Mouse (Mus musculus) heart, postnatal 0 days (tissue): Measurements from ENCODE around the gene Fgd4. TPM values are rescaled to one million over a fixed set of nuclear protein-coding genes. Genes with fewer than 3 reads are reported as not detected.

Experiments
- ATAC-seq: fragments of 200-750 bp; cut with Nextera tagmentation; 2 replicates; pipeline ENCODE4 v1.8.0; 2017; ENCODE audit warnings: low read depth, moderate number of reproducible peaks, moderate library complexity; ENCODE audit not compliant: insufficient read depth
- DNase-seq: peaks from one replicate; pipeline ENCODE4 v3.0.0-alpha.2; 2016; ENCODE audit warnings: low spot score
- H3K27ac ChIP-seq: fragments of 300-500 bp; sonication (generic); 2 replicates; pipeline ENCODE4 v1.5.1; 2014; ENCODE audit warnings: low read depth, mild to moderate bottlenecking
- H3K27me3 ChIP-seq: fragments of 300-500 bp; sonication (generic); 2 replicates; pipeline ENCODE4 v1.6.1; 2014; ENCODE audit warnings: low read length, mixed read lengths; ENCODE audit not compliant: control insufficient read depth, insufficient read depth
- H3K36me3 ChIP-seq: fragments of 300-500 bp; sonication (generic); replicated peaks from 2 replicates; pipeline ENCODE4 v1.6.1; 2014; ENCODE audit warnings: low read length, mixed read lengths; ENCODE audit not compliant: control insufficient read depth, insufficient read depth
- H3K4me1 ChIP-seq: fragments of 300-500 bp; sonication (generic); 2 replicates; pipeline ENCODE4 v1.6.1; 2014; ENCODE audit warnings: antibody characterized with exemption; ENCODE audit not compliant: control insufficient read depth, insufficient read depth
- H3K4me2 ChIP-seq: fragments of 300-500 bp; sonication (generic); 2 replicates; pipeline ENCODE4 v1.6.1; 2014; ENCODE audit warnings: low read depth, mild to moderate bottlenecking, low read length, moderate library complexity
- H3K4me3 ChIP-seq: fragments of 300-500 bp; sonication (generic); 2 replicates; pipeline ENCODE4 v1.5.1; 2014; ENCODE audit warnings: low read depth, low read length
- H3K9ac ChIP-seq: fragments of 300-500 bp; sonication (generic); replicated peaks from 2 replicates; pipeline ENCODE4 v1.6.1; 2014; ENCODE audit warnings: low read depth, low read length, mixed read lengths
- H3K9me3 ChIP-seq: fragments of 300-500 bp; sonication (generic); replicated peaks from 2 replicates; pipeline ENCODE4 v1.6.1; 2016; ENCODE audit warnings: low read length; ENCODE audit not compliant: control insufficient read depth
- CTCF ChIP-seq: IDR thresholded peaks from 2 replicates; pipeline ENCODE4 v1.5.1; 2016; ENCODE audit warnings: antibody characterized with exemption, control low read depth, low read depth
- EP300 ChIP-seq: IDR thresholded peaks from 2 replicates; pipeline ENCODE4 v1.6.1; 2016; ENCODE audit warnings: antibody characterized with exemption, low read depth
- WGBS: fragments of 180-500 bp; shearing (Covaris S2); extraction: QIAGEN DNeasy Blood & Tissue Kit; methylation state at CpG from one replicate; pipeline ENCODE4 v1.1.7; 2014; 5-methylcytosine and 5-hydroxymethylcytosine counted together
- polyA plus RNA-seq: library from polyadenylated mRNA; unstranded; fragments of >200 nt; fragmentation: Nextera tagmentation; extraction: Ambion mirVana; gene quantifications from 2 replicates; pipeline ENCODE4 v1.2.1, GENCODE M21; 2015
- total RNA-seq: library from RNA; depleted of rRNA; stranded (reverse); fragments of >200 nt; gene quantifications from 2 replicates; pipeline ENCODE4 v1.2.3, GENCODE M21; 2014; ENCODE audit warnings: low replicate concordance

The Fgd4 gene
- total and polyA plus RNA-seq, 2 experiments from 2014 or later: 8.8 to 13.7 TPM

GRCm38 (mm10) chr16:16592622-16593021, 7.7 kb downstream of the Fgd4 start:
- DNase-seq: no peak
- 0 out of 2 replicates have a peak, but pooled peaks cover 3% of the 10 kb centered on the region for H3K4me1 ChIP-seq
- TF ChIP-seq CTCF (no peak), EP300 (no peak)
- H3K9ac ChIP-seq: no peak overlapping the region
- H3K27me3 ChIP-seq: no peaks in the 10 kb centered on the region
- no peak overlapping the region for H3K27ac ChIP-seq
- H3K36me3 ChIP-seq: no peaks in the 10 kb centered on the region
- no peak overlapping the region for H3K4me2 ChIP-seq
- no peak for ATAC-seq
- H3K4me3 ChIP-seq: no peak overlapping the region
- H3K9me3 ChIP-seq: no peaks in the 10 kb centered on the region

GRCm38 (mm10) chr16:16584409-16585032, 15.8 kb downstream of the Fgd4 start:
- no peak overlapping the region for H3K9ac ChIP-seq
- 51% methylated on average over 4 of the region's 4 CpGs for WGBS
- H3K36me3 ChIP-seq: no peaks in the 10 kb centered on the region
- H3K9me3 ChIP-seq: no peaks in the 10 kb centered on the region
- DNase-seq: peak; percentile 80
- no peak overlapping the region for H3K4me3 ChIP-seq
- ATAC-seq: peak; percentile 66
- no peak for TF ChIP-seq EP300
- TF ChIP-seq CTCF: peak; percentile 95
- no peaks in the 10 kb centered on the region for H3K4me1 ChIP-seq
- no peak overlapping the region for H3K27ac ChIP-seq
- H3K4me2 ChIP-seq: no peak overlapping the region
- no peaks in the 10 kb centered on the region for H3K27me3 ChIP-seq

GRCm38 (mm10) chr16:16576556-16576955, 23.8 kb downstream of the Fgd4 start:
- H3K27ac ChIP-seq: no peak overlapping the region
- H3K9ac ChIP-seq: no peak overlapping the region
- H3K4me2 ChIP-seq: no peak overlapping the region
- no peak for DNase-seq
- no peak for ATAC-seq
- no peaks in the 10 kb centered on the region for H3K27me3 ChIP-seq
- no peaks in the 10 kb centered on the region for H3K4me1 ChIP-seq
- no peak overlapping the region for H3K4me3 ChIP-seq
- no peak for TF ChIP-seq EP300
- TF ChIP-seq CTCF: no peak
- no peaks in the 10 kb centered on the region for H3K36me3 ChIP-seq
- no peaks in the 10 kb centered on the region for H3K9me3 ChIP-seq

GRCm38 (mm10) chr16:16574508-16574907, 25.8 kb downstream of the Fgd4 start:
- no peak overlapping the region for H3K9ac ChIP-seq
- H3K4me1 ChIP-seq: no peaks in the 10 kb centered on the region
- no peaks in the 10 kb centered on the region for H3K27me3 ChIP-seq
- H3K4me3 ChIP-seq: no peak overlapping the region
- TF ChIP-seq CTCF (no peak), EP300 (no peak)
- ATAC-seq (no peak), DNase-seq (no peak)
- no peaks in the 10 kb centered on the region for H3K36me3 ChIP-seq
- H3K27ac ChIP-seq: no peak overlapping the region
- no peaks in the 10 kb centered on the region for H3K9me3 ChIP-seq
- H3K4me2 ChIP-seq: no peak overlapping the region

- DNase-seq (no peak), ATAC-seq (no peak)
- no peak overlapping the region for H3K4me3 ChIP-seq
- no peaks in the 10 kb centered on the region for H3K27me3 ChIP-seq
- H3K27ac ChIP-seq: no peak overlapping the region
- TF ChIP-seq EP300 (no peak), CTCF (no peak)
- no peak overlapping the region for H3K9ac ChIP-seq
- no peaks in the 10 kb centered on the region for H3K9me3 ChIP-seq
- H3K4me1 ChIP-seq: no peaks in the 10 kb centered on the region
- H3K4me2 ChIP-seq: no peak overlapping the region
- WGBS: 92% methylated on average over 1 of the region's 1 CpGs
- no peaks in the 10 kb centered on the region for H3K36me3 ChIP-seq
Measured at GRCm38 (mm10) chr16:16573167-16573566, 27.2 kb downstream of the Fgd4 start.

GRCm38 (mm10) chr16:16571356-16571755, 29.0 kb downstream of the Fgd4 start:
- no peak for DNase-seq
- Histone ChIP-seq H3K9me3 (no peaks in the 10 kb centered on the region), H3K27me3 (no peaks in the 10 kb centered on the region), H3K4me1 (no peaks in the 10 kb centered on the region), H3K9ac (no peak overlapping the region), H3K4me3 (no peak overlapping the region), H3K4me2 (no peak overlapping the region), H3K27ac (no peak overlapping the region), H3K36me3 (no peaks in the 10 kb centered on the region)
- WGBS: 76% methylated on average over 3 of the region's 3 CpGs
- ATAC-seq: no peak
- TF ChIP-seq CTCF (no peak), EP300 (no peak)
